Mouse (Mus musculus): ENCODE results near the gene 1700109H08Rik.
"Not testable (repeated sequence)": the region's sequence is repeated elsewhere in the genome, so short reads cannot be mapped to it uniquely, and the experiment has no call there.

The 1700109H08Rik gene

GRCm38 (mm10) chr5:3600298-3600697 is 28.9 kb downstream of the 1700109H08Rik start:
- no peak for DNase-seq

DNA sequence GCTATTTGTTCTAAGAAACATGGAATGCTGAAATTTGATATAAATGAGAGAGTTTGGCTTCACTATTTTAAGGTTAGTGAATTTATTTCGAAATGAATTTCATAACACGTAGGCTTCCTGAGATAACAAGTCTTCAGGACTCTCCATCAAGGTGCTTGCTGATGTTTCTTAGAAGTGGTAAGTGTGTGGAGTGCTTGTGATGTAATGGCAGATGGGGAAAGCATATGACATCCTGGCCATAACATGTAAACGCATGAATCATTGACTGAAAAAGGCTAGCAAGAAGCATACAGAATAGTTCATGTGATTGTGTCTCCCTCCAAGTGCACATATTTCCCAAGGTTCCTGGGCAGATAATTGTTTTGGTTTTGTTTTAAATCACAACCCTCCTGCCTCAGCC is 29.4 kb downstream of the 1700109H08Rik start:
- DNase-seq, result no peak

DNA sequence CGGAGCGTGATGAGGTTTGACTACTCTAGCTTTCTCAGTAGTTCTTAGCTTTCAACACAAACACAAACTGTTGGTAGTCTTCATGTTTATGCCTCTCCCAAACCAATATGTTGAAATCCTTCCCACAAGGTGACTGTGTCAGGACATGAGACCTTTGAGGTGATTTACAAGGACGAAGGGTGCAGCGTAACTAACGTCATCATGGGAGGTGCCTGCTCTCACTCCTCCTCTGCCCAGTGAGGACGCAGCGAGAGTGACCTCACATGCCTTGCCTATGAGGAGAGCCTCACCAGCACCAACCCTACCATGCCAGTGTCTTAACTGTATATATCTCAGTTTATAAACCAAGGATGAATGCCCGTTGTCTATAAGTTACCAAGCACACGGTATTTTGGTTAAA is 35.7 kb downstream of the 1700109H08Rik start:
- DNase-seq, result no peak

DNA sequence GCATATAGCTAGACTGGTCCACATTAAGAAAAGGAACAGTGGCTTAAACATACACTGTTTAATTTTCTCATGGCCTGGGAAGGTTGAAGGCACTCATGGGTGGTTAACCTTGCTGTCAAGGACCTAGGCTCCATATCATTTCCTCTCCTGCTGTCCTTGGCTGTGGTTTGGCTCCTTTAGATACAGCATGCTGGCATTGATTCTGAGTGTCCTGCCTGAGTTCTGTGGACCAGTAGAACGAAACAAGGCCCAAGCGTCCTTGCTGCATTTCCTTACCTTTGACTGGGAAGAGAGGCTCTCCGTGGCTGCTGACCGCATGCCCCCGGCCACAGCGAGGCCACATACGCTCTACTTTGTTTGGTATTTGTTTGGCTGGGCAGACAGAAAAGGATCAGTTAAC is 37.9 kb downstream of the 1700109H08Rik start:
- no peak for DNase-seq

DNA sequence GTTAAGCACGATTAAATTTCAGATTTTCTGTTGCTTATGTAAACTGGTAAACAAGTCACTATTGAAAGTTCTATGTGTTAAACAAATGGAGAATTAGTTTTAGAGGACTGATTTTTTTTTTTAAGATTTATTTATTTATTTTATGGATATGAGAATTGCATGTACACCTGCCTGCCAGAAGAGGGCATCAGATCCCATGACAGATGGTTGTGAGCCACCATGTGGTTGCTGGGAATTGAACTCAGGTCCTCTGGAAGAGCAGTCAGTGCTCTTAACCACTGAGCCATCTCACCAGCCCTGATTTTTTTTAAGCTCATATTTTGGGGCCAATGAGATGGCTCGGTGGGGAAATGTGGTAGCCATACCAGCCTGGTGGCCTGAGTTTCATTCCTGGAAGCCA is 40.5 kb downstream of the 1700109H08Rik start:
- DNase-seq, result not testable (repeated sequence)

- no peak for DNase-seq
Observed at GRCm38 (mm10) chr5:3620486-3620885, 49.1 kb downstream of the 1700109H08Rik start.

DNA sequence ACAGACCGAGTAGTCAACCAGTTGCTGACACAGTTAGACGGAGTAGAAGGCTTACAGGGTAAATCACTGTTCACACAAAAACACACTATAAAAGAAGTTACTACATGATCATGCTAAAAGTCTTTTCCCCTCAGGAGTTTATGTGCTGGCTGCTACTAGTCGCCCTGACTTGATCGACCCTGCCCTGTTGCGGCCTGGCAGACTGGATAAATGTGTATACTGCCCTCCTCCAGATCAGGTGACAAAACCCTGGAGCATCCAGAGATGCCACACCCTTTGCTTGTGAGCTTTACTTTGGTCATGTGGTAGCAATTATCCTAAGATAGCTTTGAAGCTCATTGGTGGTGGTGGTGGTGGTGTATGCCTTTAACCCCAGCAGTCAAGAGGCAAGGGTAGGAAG is 58.7 kb downstream of the 1700109H08Rik start:
- DNase-seq, result no peak

GRCm38 (mm10) chr5:3631512-3632271 is 60.3 kb downstream of the 1700109H08Rik start:
- DNase-seq, result no peak

DNA sequence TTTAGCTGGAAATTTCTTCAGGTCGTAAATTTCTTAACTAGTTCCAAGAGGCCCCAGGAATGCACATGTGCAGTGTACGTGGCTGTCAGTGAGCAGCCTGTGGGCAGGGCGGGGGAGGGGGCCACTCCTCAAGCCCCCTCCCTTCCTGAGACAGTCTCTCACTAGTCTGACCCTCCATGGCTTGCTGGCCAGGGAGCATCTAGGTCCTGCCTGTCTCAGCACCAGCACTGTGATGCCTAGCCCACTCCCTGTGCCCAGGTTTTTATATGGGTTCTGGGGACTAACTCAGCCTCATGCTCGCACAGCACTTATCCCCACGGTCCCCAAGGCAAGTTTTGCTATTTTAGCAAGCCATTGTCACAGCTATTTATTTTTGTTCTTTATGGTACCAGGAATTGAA is 60.9 kb downstream of the 1700109H08Rik start:
- no peak for DNase-seq

DNA sequence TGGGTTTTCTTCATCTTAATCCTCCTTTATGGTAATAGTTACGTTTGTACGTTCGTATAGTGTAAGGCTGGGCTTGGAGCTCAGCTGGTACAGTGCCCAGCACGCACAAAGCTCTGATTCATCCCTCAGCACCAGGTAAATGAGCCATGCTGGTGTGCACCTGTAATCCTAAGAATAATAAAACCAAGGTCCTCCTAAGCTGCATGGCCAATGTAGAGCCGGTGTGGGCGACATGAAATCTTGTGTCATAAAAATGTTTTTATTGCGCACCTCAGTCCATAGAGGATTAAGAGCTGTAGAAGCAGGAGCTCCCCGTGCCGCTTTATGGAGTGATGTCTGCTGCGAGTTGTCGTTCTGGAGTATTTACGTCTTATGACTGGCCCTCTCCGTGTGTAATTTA is 61.9 kb downstream of the 1700109H08Rik start:
- no peak for DNase-seq

GRCm38 (mm10) chr5:3633951-3634350 is 62.6 kb downstream of the 1700109H08Rik start:
- DNase-seq, result no peak
